Mouse (Mus musculus) right cerebral cortex, postnatal 14 days (tissue): ENCODE data around the gene Gjd3.
"Not testable (repeated sequence)": the region's sequence is repeated elsewhere in the genome, so short reads cannot be mapped to it uniquely, and the experiment has no call there.

ENCODE experiments used
- DNase-seq: peaks from one replicate; pipeline ENCODE4 v3.0.0; 2022

Gene Gjd3

DNA sequence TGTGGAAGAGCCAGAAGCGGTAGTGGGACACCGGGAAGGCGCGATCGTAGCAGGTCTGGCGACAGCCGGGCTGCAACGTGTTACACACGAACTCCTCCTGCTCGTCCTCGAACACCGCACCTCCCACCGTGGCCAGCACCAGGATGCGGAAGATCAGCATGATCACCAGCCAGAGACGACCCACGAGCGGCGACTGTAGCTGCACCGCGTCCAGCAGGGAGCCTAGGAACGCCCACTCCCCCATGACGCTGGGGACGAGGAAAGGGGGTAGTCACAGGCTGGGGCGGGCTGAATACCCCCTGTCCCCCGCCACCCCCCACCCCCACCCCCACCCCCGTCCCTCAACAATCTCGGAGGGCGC, at the start of gene Gjd3:
Gene Gjd3 (minus strand): TSS at position 244 of the 361 bp plus-strand sequence.
- DNase-seq: no peak

DNA sequence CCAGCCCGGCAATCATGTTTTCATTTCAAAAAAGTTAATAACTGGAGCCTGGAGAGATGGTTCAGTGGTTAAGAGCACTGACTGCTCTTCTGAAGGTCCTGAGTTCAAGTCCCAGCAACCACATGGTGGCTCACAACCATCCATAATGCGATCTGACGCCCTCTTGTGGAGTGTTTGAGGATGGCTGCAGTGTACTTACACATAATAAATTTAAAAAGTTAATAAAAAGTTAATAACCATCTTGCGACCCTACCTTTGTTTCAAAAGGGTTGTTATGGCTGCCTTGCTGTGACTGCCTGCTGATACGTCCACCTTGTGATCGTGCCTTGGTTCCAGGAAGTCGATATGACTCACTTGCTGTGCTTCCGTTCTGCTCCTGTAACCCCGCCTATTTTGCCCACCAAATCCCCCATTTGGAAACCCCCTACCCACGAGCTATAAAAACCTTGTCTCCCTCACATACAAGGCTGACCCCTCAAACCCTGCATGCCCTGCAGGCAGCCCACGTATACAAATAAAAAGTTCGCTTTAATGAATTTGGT, 44.2 kb upstream of the Gjd3 start:
- DNase-seq: no peak

DNA sequence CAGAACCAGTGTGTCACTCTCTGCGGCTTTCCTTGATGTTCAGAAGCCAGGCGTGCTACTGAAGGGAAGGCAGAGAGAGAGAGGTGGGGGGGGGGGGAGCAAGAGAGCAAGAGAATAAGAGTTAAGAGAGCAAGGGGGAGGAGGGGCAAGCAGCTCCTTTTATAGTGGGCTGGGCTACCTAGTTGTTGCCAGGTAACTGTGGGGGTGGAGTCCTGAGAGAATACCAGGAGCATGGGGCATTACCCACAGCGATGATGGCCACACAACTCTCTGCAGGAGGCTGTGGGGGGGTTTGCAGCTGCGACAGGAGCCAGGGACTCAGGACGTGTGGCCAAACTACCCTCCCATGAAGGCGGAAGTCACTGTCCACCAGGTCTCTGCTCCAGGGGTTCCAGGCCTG, 43.1 kb upstream of the Gjd3 start:
- DNase-seq: no peak

DNA sequence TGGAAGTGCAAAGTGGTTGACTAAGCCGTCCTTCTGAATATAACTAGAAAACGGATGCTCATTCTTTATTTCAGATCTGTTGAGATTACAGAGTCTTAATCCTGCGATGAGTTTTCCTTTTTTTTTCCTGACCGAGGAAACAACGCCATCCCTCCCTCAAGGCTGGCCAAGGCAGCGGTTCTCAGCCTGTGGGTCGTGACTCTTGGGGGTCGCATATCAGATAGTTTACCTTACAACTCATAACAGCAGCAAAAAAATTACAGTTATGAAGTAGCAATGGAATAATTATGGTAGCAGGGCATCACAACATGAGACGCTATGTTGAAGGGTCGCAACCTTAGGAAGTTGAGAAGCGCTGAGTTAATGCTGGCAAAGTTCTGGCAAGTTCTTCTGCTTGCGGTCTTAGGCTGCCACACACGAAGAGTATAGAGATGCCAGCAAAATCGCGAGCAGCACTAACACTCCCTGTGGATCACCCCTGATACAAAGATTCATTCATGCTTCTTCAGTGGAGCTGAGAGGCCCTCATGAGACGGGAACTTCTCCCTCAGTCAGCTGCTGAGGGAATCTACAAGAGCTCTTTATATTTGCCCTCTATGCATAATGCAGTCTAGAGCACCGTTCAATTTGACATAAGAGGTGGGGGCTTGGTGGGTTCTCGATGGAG, 41.8 kb upstream of the Gjd3 start:
- DNase-seq: no peak

DNA sequence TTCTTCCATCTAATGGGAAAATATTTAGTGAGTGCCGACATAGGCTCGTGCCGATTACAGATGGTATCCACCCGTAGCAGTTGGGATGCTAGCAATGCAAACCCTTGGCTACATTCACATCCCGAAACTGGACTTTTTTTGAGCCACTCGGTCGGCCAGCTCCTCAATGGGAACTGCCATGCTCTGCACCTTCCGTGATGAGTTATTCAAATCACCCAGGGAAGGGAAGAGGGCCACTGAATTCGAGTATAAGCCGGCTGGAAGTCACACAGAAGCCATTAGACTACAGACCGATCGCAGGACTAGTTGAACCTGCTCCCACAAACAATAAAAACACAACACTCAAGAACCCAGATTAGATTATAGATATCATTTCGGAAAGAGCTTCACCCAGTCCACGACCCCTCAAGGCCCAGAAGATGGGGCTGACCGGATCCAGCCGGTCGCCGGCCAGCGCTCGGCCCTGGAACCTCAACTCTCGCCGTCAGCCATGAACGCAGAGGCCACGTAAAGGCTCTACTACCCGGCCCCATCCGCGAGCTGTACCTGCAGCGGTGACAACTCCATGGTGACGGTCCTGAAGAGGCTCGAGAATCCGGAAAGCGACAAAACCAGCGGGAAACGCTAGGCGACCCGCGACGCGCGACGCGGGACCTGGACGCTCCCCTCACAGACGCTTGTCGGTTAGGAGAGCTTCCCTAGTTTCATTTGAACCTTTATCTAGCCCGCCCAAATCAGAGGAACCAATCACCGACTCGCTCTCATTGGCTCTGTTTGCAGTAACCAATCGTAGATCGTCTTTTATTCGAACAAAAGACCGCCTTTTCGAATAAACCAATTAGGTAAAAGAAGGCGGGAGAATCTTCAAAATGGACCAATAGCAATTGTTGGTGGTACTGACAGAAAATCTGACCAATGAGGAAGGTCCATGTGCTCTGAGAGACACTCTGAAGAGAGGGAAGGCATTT, 41.0 kb upstream of the Gjd3 start, which contains the start of gene Top2a:
Gene Top2a (minus strand): TSS at position 690 of the 968 bp plus-strand sequence.
- peak; percentile 61 for DNase-seq

DNA sequence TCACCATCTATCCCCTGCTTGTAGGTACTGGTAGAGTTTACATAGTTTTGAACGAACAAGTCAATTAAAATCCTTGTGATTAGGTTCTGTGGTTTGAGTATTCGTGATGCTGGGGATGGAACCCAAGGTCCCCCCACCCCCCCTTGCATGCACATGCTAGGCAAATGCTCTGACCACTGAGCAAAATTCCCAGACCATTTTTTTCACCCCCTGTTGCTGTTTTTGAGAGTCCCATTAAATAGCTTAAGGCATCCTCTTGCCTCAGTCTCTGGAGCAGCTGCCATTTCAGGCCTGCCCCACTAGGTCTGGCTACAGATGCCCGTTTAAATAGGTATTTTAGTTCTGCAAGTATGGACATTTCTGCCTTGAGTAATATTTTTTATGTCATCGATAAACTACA, 40.3 kb upstream of the Gjd3 start:
- no peak for DNase-seq

DNA sequence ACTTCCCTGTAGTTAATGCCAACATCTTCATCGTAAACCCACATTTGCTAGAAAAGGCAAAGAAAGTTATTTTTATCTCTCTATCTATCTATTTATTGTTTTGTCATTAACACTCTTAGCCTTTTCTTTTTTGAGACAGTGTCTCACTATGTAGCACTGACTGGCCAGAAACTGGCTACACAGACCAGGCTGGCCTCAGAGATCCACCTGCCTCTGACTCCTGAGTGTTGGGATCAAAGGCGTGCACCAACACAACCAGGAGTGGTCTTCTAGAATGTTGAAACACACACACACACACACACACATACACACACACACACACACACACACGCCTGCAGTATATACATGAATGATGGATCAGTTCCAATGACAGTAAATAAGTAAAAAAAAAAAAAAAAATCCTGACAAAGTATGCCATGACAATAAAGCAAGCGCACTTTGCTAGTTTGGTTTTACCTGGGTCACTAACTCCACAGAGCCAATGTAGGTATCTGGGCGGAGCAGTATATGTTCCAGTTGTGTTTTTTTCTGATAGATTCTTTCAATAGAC, 39.6 kb upstream of the Gjd3 start:
- no peak for DNase-seq

DNA sequence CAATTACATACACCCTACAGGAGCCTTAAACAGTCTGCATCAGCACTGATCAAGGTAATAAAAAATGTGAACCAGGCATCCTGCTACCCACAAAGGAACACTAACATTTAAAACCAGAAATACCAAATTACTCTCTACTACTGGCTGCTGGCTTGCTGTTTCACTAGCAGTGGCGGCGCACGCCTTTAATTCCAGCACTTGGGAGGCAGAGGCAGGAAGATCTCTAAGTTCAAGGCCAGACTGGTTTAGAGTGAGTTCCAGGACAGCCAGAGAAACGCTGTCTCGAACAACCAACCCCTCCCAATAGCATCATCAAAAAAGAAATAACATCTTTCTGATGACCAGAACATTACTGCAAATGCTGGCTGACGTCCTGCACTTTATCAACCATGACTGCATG, 37.0 kb upstream of the Gjd3 start:
- no peak for DNase-seq

DNA sequence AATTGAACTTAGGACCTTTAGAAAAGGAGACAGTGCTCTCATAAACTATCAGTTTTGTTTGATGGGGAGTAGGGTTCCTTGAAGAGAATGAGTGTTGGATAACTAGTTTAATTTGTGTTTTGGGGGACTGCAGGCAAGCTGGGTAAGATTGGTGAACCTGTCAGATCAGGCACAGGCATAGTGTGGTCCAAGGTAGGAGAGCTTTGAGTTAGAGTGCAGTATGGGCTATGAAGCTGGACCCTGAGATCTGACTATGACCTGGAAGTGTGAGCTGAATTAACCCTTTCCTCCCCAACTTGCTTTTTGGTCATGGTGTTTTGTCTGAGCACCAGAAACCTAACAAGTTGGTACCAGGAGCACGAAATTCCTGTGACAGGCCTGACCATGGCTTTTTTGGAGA, 31.0 kb upstream of the Gjd3 start:
- no peak for DNase-seq

DNA sequence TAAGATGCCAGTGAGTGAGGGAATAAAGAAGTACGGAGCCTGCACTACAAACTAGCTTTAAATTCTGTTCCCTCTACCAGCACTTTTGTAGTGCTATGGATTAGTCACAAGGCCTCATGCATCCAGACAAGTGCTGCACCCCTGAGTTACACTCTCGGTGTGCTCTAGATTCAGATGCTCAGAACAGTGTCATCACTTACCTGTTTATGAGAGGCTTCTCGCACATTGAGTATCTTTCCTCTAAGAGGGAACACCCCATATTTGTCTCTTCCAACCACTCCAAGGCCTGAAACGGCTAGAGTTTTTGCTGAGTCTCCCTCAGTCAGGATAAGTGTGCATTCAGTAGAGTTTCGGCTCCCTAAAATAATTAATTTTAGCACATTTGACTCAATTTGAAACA, 27.9 kb upstream of the Gjd3 start:
- DNase-seq: no peak

DNA sequence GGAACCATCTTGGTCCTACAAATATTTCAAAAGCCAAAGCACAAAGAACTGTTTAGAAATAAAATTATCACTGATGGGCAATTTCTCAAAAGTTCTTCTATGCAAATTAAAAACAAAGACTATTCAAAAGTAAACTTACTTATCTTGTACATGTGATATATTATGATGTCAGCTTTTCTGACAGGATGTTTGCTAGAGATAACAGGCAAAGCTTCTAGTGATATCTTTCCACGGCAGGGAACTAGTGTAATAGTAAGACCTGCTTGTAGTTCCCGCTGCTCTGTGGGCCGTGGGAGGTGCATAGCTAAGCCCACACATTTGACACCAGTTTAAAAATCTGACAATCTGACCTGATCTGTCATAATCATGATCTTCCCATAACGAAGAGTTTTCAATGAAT, 27.3 kb upstream of the Gjd3 start:
- no peak for DNase-seq

DNA sequence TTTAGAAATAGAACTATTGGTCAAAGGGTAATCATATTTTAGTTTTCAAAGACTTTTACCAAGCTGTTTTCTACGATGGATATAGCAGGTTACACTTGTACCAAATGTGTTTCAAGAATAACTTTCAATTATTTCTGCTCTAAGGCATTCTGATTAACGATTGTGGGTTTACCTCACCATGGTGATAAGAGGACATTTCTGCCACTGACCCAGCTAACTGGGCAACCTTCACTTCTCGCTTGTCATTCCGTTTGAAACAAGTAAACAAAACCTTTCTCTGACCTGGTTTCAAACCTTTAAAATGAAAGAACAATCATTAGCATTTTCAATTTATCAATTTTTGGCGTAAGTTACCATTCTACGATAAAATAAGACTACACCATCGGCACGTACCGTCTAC, 24.0 kb upstream of the Gjd3 start:
- no peak for DNase-seq

DNA sequence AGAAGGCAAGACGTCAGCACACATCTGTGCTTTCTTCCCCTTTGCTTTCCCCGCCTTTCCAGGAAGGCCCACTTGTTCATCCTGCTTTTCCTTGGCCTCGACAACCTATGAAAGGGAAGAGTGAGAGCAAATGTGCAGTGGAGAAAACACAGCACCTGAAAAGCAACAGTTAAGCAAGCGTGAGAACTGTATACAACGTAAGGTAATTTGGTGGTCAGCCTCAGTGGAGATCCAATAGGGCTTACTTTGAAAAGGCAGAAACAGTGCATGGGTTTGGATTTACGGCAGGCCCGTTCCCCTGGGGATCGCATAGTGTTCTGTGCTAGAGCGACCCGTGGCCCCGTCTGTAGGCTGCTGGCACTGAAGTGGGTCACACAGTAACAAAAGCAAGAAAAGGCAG, 16.4 kb upstream of the Gjd3 start:
- no peak for DNase-seq

DNA sequence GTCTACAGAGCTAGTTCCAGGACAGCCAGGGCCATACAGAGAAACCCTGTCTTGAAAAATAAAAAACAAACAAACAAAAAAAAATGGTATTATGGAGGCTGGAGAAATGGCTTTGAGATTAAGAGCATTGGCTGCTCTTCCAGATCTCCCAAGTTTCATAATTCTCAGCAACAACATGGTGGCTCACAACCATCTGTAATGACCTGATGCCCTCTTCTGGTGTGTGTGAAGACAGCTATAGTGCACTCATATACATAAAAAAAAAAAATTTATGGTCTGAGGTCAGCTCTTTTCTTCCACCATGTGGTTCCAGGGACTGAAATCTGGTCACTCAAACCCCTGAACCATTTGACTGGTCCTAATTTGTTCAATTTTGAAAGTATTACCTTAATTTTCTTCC, 16.0 kb upstream of the Gjd3 start:
- no peak for DNase-seq

DNA sequence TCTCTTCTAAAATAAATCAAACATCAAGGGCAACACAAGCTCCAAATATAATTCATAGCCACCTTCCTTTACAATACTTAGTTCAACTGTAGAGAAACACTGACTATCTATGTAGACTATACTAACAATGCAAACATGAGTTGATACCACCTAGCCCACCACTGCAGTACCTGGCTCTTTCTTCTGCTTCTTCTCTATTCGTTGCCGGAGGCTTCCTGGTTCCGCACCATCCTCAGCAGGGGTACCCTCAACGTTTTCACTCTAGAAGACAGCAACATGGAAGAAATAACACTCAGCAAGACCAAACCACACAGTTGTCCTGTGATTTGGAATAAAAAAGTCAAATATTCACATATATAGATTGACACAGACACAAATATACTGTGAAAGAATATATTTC, 14.8 kb upstream of the Gjd3 start:
- no peak for DNase-seq

DNA sequence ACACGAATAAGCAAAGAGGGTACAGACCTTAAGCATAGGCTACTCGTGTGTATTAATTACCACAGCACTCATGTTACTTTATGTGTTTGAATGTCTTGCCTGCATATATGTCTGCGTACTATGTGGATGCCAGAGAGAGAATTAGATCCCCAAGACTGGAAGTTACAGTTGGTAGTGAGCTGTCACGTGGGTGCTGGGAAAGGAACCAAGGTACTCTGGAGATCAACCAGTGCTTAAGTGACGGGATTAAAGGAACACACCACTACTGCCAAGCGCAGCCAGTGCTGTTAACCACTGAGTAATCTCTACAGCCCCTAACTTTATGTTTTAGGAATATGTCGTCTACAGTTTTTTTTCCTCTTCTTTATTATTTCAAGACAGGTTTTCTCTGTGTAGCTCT, 13.2 kb upstream of the Gjd3 start:
- no peak for DNase-seq

DNA sequence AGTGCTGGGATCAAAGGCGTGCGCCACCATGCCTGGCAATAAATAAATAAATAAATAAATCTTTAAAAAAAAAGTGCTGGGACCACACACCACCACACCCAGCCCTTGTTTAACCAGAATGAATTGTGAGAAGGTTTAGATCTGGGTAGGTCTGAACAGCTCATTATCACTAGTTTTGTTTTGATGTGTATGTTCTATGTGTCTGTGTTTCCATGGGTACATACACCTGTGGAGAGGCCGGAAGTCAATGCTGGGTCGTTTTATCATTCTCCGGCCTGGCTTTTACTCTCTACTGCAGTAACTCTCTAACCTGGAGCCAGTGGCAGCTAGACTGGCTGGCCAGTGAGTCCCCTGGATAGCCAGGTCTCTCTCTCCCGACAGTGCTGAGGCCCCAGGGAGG, 8.1 kb upstream of the Gjd3 start:
- no peak for DNase-seq

DNA sequence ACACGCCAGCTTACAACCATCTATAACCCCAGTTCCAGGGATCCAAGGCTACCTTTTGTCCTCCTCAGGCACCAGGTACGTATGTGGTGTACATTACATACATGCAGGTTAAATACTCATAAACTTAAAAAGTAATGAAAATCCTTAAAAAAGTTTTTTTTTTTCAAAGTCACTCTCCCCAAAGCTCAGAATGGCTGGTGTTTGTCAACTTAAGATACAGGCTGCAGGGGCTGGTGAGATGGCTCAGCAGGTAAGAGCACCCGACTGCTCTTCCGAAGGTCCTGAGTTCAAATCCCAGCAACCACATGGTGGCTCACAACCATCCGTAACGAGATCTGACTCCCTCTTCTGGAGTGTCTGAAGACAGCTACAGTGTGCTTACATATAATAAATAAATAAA, 5.4 kb upstream of the Gjd3 start:
- DNase-seq: not testable (repeated sequence)

DNA sequence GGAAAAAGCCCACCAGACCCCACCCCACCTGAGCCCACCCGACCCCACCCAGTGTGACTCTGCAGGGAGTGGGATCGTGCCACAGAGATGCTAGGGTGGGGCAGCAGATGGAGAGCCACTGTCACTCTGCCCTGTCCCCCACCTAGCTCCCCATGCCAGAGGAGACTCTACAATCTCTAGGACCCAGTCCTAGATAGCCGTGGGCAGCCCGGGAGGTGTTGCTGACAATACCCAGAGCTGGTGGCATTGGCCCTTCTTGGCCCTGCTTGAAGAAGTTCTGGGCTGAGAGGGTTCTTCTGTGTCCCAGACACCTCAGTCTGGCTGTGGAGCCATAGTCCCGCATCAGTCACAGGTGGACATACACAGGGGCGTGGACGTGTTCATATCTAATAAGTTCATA, 2.7 kb upstream of the Gjd3 start:
- no peak for DNase-seq

DNA sequence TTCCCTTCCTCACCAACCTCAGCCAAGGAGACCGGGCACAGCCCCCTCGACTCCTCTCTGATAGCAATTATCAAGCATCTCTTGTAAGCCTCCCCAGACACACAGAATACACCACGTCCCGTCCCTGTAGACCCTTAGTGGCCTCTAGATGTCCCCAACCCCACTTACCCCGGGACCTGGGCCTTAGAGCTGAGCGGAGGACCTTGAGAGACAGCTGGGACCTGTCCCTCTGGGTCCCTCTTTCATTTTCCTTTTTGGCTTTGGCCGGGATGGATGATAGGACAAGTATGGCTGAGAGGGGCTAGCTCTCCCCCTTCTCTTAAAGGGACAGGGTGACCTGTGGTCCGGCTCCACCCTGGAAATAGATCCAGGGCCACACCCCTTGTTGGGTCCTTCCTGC, 735 bp upstream of the Gjd3 start:
- DNase-seq: no peak

DNA sequence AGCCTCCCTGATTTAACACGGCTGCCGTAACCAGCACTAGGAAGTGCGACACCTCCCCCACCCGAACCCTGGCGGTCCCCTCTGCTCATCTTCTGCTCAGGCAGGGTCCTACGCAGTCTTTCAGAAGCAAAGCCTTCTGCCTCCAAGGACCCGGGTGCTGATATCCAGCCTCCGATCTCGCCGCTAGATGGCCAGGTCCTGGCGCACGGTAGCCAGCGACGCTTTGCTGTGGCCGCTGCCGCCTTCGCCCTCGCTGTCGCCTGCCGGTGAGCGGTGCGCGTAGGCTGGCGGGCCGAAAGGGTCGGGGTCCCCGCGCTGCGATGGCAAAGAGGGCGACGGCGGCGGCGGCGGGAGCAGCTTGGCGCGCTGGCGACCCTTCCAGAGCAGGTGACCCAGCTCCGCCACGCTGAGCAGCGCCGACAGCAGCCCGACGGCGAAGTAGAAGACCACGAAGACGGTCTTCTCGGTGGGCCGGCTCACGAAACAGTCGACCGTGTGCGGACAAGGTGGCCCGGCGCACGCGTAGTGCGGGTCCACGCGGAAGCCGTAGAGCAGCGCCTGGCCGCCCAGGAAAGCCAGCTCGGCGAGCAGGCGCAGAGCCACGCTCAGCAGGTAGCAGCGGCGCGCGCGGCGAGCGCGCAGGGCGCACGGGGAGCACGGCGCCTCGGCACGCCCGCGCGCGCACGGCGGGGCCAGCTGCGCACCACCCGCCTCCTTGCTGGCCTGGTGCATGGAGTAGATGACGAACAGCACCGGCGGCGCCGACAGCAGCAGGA, 631 bp downstream of the Gjd3 start:
- peak; percentile 75 for DNase-seq

DNA sequence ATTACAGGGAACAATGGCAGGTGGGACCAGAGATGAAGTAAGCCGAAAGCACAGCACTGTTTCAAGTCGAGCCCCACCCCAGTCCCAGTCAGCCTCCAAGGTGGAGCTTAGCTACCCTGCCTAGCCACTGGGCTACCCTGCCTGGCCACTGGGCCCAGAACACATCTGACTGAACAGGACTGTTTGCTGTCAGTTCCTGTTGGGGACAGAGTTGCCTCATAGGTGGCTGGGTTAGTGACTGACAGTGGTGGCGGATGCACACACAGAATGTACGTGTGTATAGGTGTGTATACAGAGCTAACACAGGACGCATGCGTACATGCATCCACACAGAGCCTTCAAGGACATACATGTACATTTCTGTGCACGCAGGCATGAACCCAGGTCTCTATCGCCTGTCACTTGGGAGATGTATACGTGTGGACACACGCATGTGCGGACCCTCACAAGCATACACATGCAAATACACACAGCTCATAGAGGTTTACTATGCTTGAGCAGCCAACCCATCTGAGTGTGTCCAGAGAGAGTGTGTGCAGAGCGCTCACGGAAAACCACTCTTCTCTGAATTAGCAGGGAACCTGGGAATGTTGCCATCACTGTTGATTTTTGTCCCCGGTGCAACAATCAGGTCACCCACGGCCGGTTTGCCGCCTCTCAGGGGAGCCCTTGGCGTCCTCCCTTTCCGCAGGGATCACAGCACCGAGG, 1.4 kb downstream of the Gjd3 start:
- no peak for DNase-seq
